Mouse (Mus musculus) midbrain, embryonic 15.5 days (tissue): Measurements from ENCODE around the gene Fgf8. TPM values are rescaled to one million over a fixed set of nuclear protein-coding genes. Genes with fewer than 3 reads are reported as not detected.

Experiments
- ATAC-seq: fragments of 200-750 bp; cut with Nextera tagmentation; replicated peaks from 2 replicates; pipeline ENCODE4 v1.8.0; 2017; ENCODE audit warnings: moderate TSS enrichment
- H3K27ac ChIP-seq: fragments of 300-500 bp; sonication (generic); 2 replicates; pipeline ENCODE4 v1.5.1; 2015; ENCODE audit warnings: mild to moderate bottlenecking, inconsistent platforms
- H3K27me3 ChIP-seq: fragments of 300-500 bp; sonication (generic); replicated peaks from 2 replicates; pipeline ENCODE4 v1.6.1; 2015; ENCODE audit warnings: inconsistent platforms
- H3K36me3 ChIP-seq: fragments of 300-500 bp; sonication (generic); replicated peaks from 2 replicates; pipeline ENCODE4 v1.6.1; 2015; ENCODE audit warnings: inconsistent platforms
- H3K4me1 ChIP-seq: fragments of 300-500 bp; sonication (generic); 2 replicates; pipeline ENCODE4 v1.6.1; 2015; ENCODE audit warnings: inconsistent platforms
- H3K4me2 ChIP-seq: fragments of 300-500 bp; sonication (generic); 2 replicates; pipeline ENCODE4 v1.6.1; 2015; ENCODE audit warnings: inconsistent platforms, mild to moderate bottlenecking, moderate library complexity
- H3K4me3 ChIP-seq: fragments of 300-500 bp; sonication (generic); 2 replicates; pipeline ENCODE4 v1.5.1; 2015; ENCODE audit warnings: mild to moderate bottlenecking, inconsistent platforms
- H3K9ac ChIP-seq: fragments of 300-500 bp; sonication (generic); 2 replicates; pipeline ENCODE4 v1.6.1; 2015; ENCODE audit warnings: mild to moderate bottlenecking, inconsistent platforms
- H3K9me3 ChIP-seq: fragments of 300-500 bp; sonication (generic); 2 replicates; pipeline ENCODE4 v1.6.1; 2016; ENCODE audit warnings: inconsistent platforms
- WGBS: fragments of 180-500 bp; shearing (Covaris S2); methylation state at CpG from one replicate; pipeline ENCODE4 v1.1.7; 2015; ENCODE audit warnings: mixed read lengths; 5-methylcytosine and 5-hydroxymethylcytosine counted together
- polyA plus RNA-seq: library from polyadenylated mRNA; unstranded; fragments of >200 nt; fragmentation: Nextera tagmentation; extraction: Ambion mirVana; gene quantifications from 2 replicates; pipeline ENCODE4 v1.2.1, GENCODE M21; 2015

Fgf8 gene
- polyA plus RNA-seq, 1 experiment from 2014 or later: 1.2 TPM

GRCm38 (mm10) chr19:45780350-45780915 is 37.7 kb upstream of the Fgf8 start:
- Histone ChIP-seq H3K4me3 (peak overlapping the region; percentile 88; the same call in 1 of the 2 replicates), H3K9ac (no peak overlapping the region), H3K27ac (no peak overlapping the region), H3K27me3 (no peaks in the 10 kb centered on the region), H3K4me2 (peak overlapping the region; percentile 62), H3K9me3 (no peaks in the 10 kb centered on the region), H3K36me3 (peaks cover 17% of the 10 kb centered on the region; the same call in 1 of the 2 replicates), H3K4me1 (peaks cover 37% of the 10 kb centered on the region)
- 87% methylated on average over 13 of the region's 13 CpGs for WGBS
- ATAC-seq: no peak

- Histone ChIP-seq H3K4me2 (no peak overlapping the region), H3K4me1 (peaks cover 13% of the 10 kb centered on the region), H3K36me3 (peaks cover 58% of the 10 kb centered on the region), H3K9ac (no peak overlapping the region), H3K4me3 (no peak overlapping the region), H3K27ac (no peak overlapping the region), H3K27me3 (no peaks in the 10 kb centered on the region), H3K9me3 (no peaks in the 10 kb centered on the region)
- no peak for ATAC-seq
- WGBS: 84% methylated on average over 2 of the region's 2 CpGs
Measured at GRCm38 (mm10) chr19:45775486-45775885, 32.8 kb upstream of the Fgf8 start.

- H3K4me1 ChIP-seq: no peaks in the 10 kb centered on the region
- H3K36me3 ChIP-seq: peaks cover 82% of the 10 kb centered on the region
- ATAC-seq: no peak
- no peaks in the 10 kb centered on the region for H3K9me3 ChIP-seq
- no peak overlapping the region for H3K4me3 ChIP-seq
- H3K27me3 ChIP-seq: no peaks in the 10 kb centered on the region
- no peak overlapping the region for H3K4me2 ChIP-seq
- H3K27ac ChIP-seq: no peak overlapping the region
- WGBS: 90% methylated on average over 5 of the region's 5 CpGs
- H3K9ac ChIP-seq: no peak overlapping the region
Measured at GRCm38 (mm10) chr19:45771501-45771900, 28.8 kb upstream of the Fgf8 start.

GRCm38 (mm10) chr19:45760810-45761209 is 18.1 kb upstream of the Fgf8 start:
- Histone ChIP-seq H3K4me1 (0 out of 2 replicates have a peak, but pooled peaks cover 3% of the 10 kb centered on the region), H3K36me3 (peaks cover 63% of the 10 kb centered on the region), H3K9ac (no peak overlapping the region), H3K4me3 (no peak overlapping the region), H3K9me3 (no peaks in the 10 kb centered on the region), H3K4me2 (no peak overlapping the region), H3K27ac (no peak overlapping the region), H3K27me3 (no peaks in the 10 kb centered on the region)
- no peak for ATAC-seq
- 92% methylated on average over 3 of the region's 3 CpGs for WGBS

- Histone ChIP-seq H3K9ac (no peak overlapping the region), H3K27ac (no peak overlapping the region), H3K4me3 (no peak overlapping the region), H3K9me3 (no peaks in the 10 kb centered on the region), H3K27me3 (no peaks in the 10 kb centered on the region), H3K4me1 (no peaks in the 10 kb centered on the region), H3K4me2 (no peak overlapping the region), H3K36me3 (peaks cover 71% of the 10 kb centered on the region)
- ATAC-seq: no peak
- 92% methylated on average over 5 of the region's 5 CpGs for WGBS
Measured at GRCm38 (mm10) chr19:45758671-45759070, 16.0 kb upstream of the Fgf8 start.

GRCm38 (mm10) chr19:45753551-45753950 is 10.8 kb upstream of the Fgf8 start:
- WGBS: 93% methylated on average over 3 of the region's 3 CpGs
- Histone ChIP-seq H3K4me3 (no peak overlapping the region), H3K4me2 (no peak overlapping the region), H3K9ac (no peak overlapping the region), H3K9me3 (no peaks in the 10 kb centered on the region), H3K27ac (no peak overlapping the region), H3K27me3 (peaks cover 1% of the 10 kb centered on the region; the same call in 1 of the 2 replicates), H3K4me1 (peaks cover 8% of the 10 kb centered on the region), H3K36me3 (peaks cover 51% of the 10 kb centered on the region)
- no peak for ATAC-seq

GRCm38 (mm10) chr19:45751881-45752280 is 9.2 kb upstream of the Fgf8 start:
- WGBS: 94% methylated on average over 7 of the region's 7 CpGs
- ATAC-seq: no peak

GRCm38 (mm10) chr19:45749243-45750043 is 6.7 kb upstream of the Fgf8 start, which contains the start of gene Npm3:
TSS of gene Npm3 (minus strand) at chr19:45749591.
- Histone ChIP-seq H3K9ac (peak within 1 kb of the TSS; percentile 69), H3K4me2 (peak within 1 kb of the TSS; percentile 96), H3K36me3 (peaks cover 25% of the 10 kb centered on the region), H3K4me1 (peaks cover 24% of the 10 kb centered on the region), H3K27me3 (peaks cover 35% of the 10 kb centered on the region), H3K4me3 (peak within 1 kb of the TSS; percentile 79), H3K27ac (peak within 1 kb of the TSS; percentile 48; the same call in 1 of the 2 replicates), H3K9me3 (no peaks in the 10 kb centered on the region)
- under 1% methylated on average over 46 of the region's 60 CpGs for WGBS
- ATAC-seq: peak; percentile 88

More at GRCm38 (mm10) chr19:45751881-45752280, 9.2 kb upstream of the Fgf8 start:
- Histone ChIP-seq H3K36me3 (peaks cover 41% of the 10 kb centered on the region), H3K27ac (no peak overlapping the region), H3K27me3 (peaks cover 11% of the 10 kb centered on the region), H3K4me3 (no peak overlapping the region), H3K9me3 (no peaks in the 10 kb centered on the region), H3K4me2 (no peak overlapping the region), H3K4me1 (peaks cover 18% of the 10 kb centered on the region), H3K9ac (no peak overlapping the region)

- peaks cover 24% of the 10 kb centered on the region for H3K4me1 ChIP-seq
- peaks cover 19% of the 10 kb centered on the region for H3K36me3 ChIP-seq
- peak overlapping the region; percentile 96 for H3K4me2 ChIP-seq
- ATAC-seq: peak; percentile 57
- 2% methylated on average over 31 of the region's 33 CpGs for WGBS
- H3K9me3 ChIP-seq: no peaks in the 10 kb centered on the region
- H3K27me3 ChIP-seq: peaks cover 42% of the 10 kb centered on the region
- H3K4me3 ChIP-seq: peak overlapping the region; percentile 79
- H3K9ac ChIP-seq: peak overlapping the region; percentile 69
- H3K27ac ChIP-seq: no peak overlapping the region
Measured at GRCm38 (mm10) chr19:45748691-45749242, 6.1 kb upstream of the Fgf8 start.

GRCm38 (mm10) chr19:45748206-45748605 is 5.5 kb upstream of the Fgf8 start:
- H3K36me3 ChIP-seq: peaks cover 16% of the 10 kb centered on the region
- 55% methylated on average over 9 of the region's 9 CpGs for WGBS
- peak overlapping the region; percentile 69; the same call in 1 of the 2 replicates for H3K9ac ChIP-seq
- H3K4me3 ChIP-seq: peak overlapping the region; percentile 79; the same call in 1 of the 2 replicates
- H3K27me3 ChIP-seq: peaks cover 47% of the 10 kb centered on the region
- no peaks in the 10 kb centered on the region for H3K9me3 ChIP-seq
- H3K4me1 ChIP-seq: peaks cover 26% of the 10 kb centered on the region
- H3K27ac ChIP-seq: no peak overlapping the region
- ATAC-seq: 0 out of 2 replicates have a peak, but pooled peaks have one; percentile 12
- peak overlapping the region; percentile 96 for H3K4me2 ChIP-seq

GRCm38 (mm10) chr19:45747028-45747867 is 4.5 kb upstream of the Fgf8 start:
- no peaks in the 10 kb centered on the region for H3K9me3 ChIP-seq
- 36% methylated on average over 11 of the region's 11 CpGs for WGBS
- peaks cover 9% of the 10 kb centered on the region for H3K36me3 ChIP-seq
- no peak overlapping the region for H3K4me3 ChIP-seq
- H3K4me2 ChIP-seq: no peak overlapping the region
- H3K4me1 ChIP-seq: peaks cover 35% of the 10 kb centered on the region
- H3K27me3 ChIP-seq: peaks cover 53% of the 10 kb centered on the region
- H3K27ac ChIP-seq: no peak overlapping the region
- no peak overlapping the region for H3K9ac ChIP-seq
- ATAC-seq: no peak
